Mouse (Mus musculus) heart, embryonic 15.5 days (tissue): ENCODE results near the gene Igfbpl1. TPM values are rescaled to one million over a fixed set of nuclear protein-coding genes. Genes with fewer than 3 reads are reported as not detected.
A peak's percentile ranks its signal among the peaks of the same experiment; 100 is the strongest.

Experiments used
- ATAC-seq: fragments of 200-750 bp; cut with Nextera tagmentation; replicated peaks from 2 replicates; pipeline ENCODE4 v1.8.0; 2017; ENCODE audit warnings: low read depth, moderate TSS enrichment; ENCODE audit not compliant: insufficient number of reproducible peaks, insufficient read depth, low FRiP score
- H3K27ac ChIP-seq: fragments of 300-500 bp; sonication (generic); 2 replicates; pipeline ENCODE4 v1.5.1; 2015; ENCODE audit warnings: mild to moderate bottlenecking, inconsistent platforms
- H3K27me3 ChIP-seq: fragments of 300-500 bp; sonication (generic); 2 replicates; pipeline ENCODE4 v1.6.1; 2015; ENCODE audit warnings: inconsistent platforms
- H3K36me3 ChIP-seq: fragments of 300-500 bp; sonication (generic); 2 replicates; pipeline ENCODE4 v1.6.1; 2015; ENCODE audit warnings: mild to moderate bottlenecking, inconsistent platforms
- H3K4me1 ChIP-seq: fragments of 300-500 bp; sonication (generic); replicated peaks from 2 replicates; pipeline ENCODE4 v1.6.1; 2015; ENCODE audit warnings: inconsistent platforms
- H3K4me2 ChIP-seq: fragments of 300-500 bp; sonication (generic); 2 replicates; pipeline ENCODE4 v1.6.1; 2015; ENCODE audit warnings: inconsistent platforms, mild to moderate bottlenecking, moderate library complexity
- H3K4me3 ChIP-seq: fragments of 300-500 bp; sonication (generic); 2 replicates; pipeline ENCODE4 v1.5.1; 2015; ENCODE audit warnings: mild to moderate bottlenecking, inconsistent platforms
- H3K9ac ChIP-seq: fragments of 300-500 bp; sonication (generic); 2 replicates; pipeline ENCODE4 v1.6.1; 2015; ENCODE audit warnings: mild to moderate bottlenecking, inconsistent platforms
- H3K9me3 ChIP-seq: fragments of 300-500 bp; sonication (generic); replicated peaks from 2 replicates; pipeline ENCODE4 v1.6.1; 2016; ENCODE audit warnings: inconsistent platforms
- WGBS: fragments of 180-500 bp; shearing (Covaris S2); methylation state at CpG from one replicate; pipeline ENCODE4 v1.1.7; 2015; ENCODE audit warnings: mixed read lengths; 5-methylcytosine and 5-hydroxymethylcytosine counted together
- polyA plus RNA-seq: library from polyadenylated mRNA; unstranded; fragments of >200 nt; fragmentation: Nextera tagmentation; extraction: Ambion mirVana; gene quantifications from 2 replicates; pipeline ENCODE4 v1.2.1, GENCODE M21; 2015

The Igfbpl1 gene
- polyA plus RNA-seq, 1 experiment from 2014 or later: 2.0 TPM

- Histone ChIP-seq H3K36me3 (no peaks in the 10 kb centered on the region), H3K4me1 (peaks cover 62% of the 10 kb centered on the region), H3K9me3 (no peaks in the 10 kb centered on the region), H3K4me3 (no peak overlapping the region), H3K4me2 (no peak overlapping the region), H3K9ac (no peak overlapping the region), H3K27ac (no peak overlapping the region), H3K27me3 (0 out of 2 replicates have a peak, but pooled peaks cover 5% of the 10 kb centered on the region)
- WGBS: 32% methylated on average over 10 of the region's 10 CpGs
- no peak for ATAC-seq
These were observed 56.7 kb downstream of the Igfbpl1 start for GRCm38 (mm10) chr4:45769791-45770637.

GRCm38 (mm10) chr4:45769141-45769540, 57.6 kb downstream of the Igfbpl1 start:
- no peaks in the 10 kb centered on the region for H3K9me3 ChIP-seq
- no peak overlapping the region for H3K9ac ChIP-seq
- peak overlapping the region; percentile 15; the same call in 1 of the 2 replicates for H3K27ac ChIP-seq
- no peak for ATAC-seq
- peaks cover 71% of the 10 kb centered on the region for H3K4me1 ChIP-seq
- H3K27me3 ChIP-seq: 0 out of 2 replicates have a peak, but pooled peaks cover 3% of the 10 kb centered on the region
- no peak overlapping the region for H3K4me2 ChIP-seq
- no peaks in the 10 kb centered on the region for H3K36me3 ChIP-seq
- H3K4me3 ChIP-seq: no peak overlapping the region
- 55% methylated on average over 10 of the region's 10 CpGs for WGBS

GRCm38 (mm10) chr4:45767891-45768558, 58.7 kb downstream of the Igfbpl1 start:
- Histone ChIP-seq H3K4me2 (peak overlapping the region; percentile 21; the same call in 1 of the 2 replicates), H3K9ac (no peak overlapping the region), H3K4me3 (no peak overlapping the region), H3K4me1 (peaks cover 82% of the 10 kb centered on the region), H3K27me3 (0 out of 2 replicates have a peak, but pooled peaks cover 3% of the 10 kb centered on the region), H3K9me3 (no peaks in the 10 kb centered on the region), H3K27ac (peak overlapping the region; percentile 43), H3K36me3 (no peaks in the 10 kb centered on the region)
- ATAC-seq: peak; percentile 71
- 15% methylated on average over 11 of the region's 11 CpGs for WGBS

GRCm38 (mm10) chr4:45766774-45767173, 59.9 kb downstream of the Igfbpl1 start:
- no peak for ATAC-seq
- Histone ChIP-seq H3K4me1 (peaks cover 91% of the 10 kb centered on the region), H3K27ac (no peak overlapping the region; the same call in 1 of the 2 replicates), H3K36me3 (no peaks in the 10 kb centered on the region), H3K9ac (no peak overlapping the region), H3K4me2 (no peak overlapping the region), H3K4me3 (no peak overlapping the region), H3K27me3 (0 out of 2 replicates have a peak, but pooled peaks cover 3% of the 10 kb centered on the region), H3K9me3 (no peaks in the 10 kb centered on the region)
- WGBS: 63% methylated on average over 7 of the region's 7 CpGs

- Histone ChIP-seq H3K4me3 (no peak overlapping the region), H3K9me3 (no peaks in the 10 kb centered on the region), H3K27me3 (0 out of 2 replicates have a peak, but pooled peaks cover 3% of the 10 kb centered on the region), H3K27ac (peak overlapping the region; percentile 18; the same call in 1 of the 2 replicates), H3K4me1 (peaks cover 85% of the 10 kb centered on the region), H3K9ac (no peak overlapping the region), H3K4me2 (peak overlapping the region; percentile 43), H3K36me3 (no peaks in the 10 kb centered on the region)
- ATAC-seq: no peak
- 21% methylated on average over 15 of the region's 18 CpGs for WGBS
These were observed 61.0 kb downstream of the Igfbpl1 start for GRCm38 (mm10) chr4:45765565-45766201.

DNA sequence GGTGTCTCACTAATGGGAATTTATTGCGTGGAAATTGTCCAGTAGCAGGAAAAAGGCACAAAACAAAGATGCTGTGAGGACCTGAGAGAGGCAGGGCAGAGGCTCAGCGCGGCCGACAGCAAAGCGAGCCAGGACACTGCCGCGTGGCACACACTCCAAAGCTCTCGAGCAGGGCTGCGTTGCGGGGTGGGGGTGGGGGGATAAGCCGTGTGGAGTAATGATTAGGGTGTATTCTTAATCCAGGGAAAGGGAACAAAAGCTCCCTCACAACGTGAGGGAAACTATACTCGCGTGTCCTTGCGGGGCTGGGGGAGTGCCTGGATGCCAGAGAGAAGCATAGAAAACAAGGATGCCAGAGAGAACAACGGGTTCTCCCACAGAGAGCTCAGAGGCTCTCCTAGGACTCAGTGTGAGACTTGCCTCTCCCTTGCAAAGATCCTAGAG, 61.6 kb downstream of the Igfbpl1 start:
- Histone ChIP-seq H3K4me2 (peak overlapping the region; percentile 43), H3K27me3 (0 out of 2 replicates have a peak, but pooled peaks cover under 1% of the 10 kb centered on the region), H3K9me3 (no peaks in the 10 kb centered on the region), H3K4me1 (peaks cover 80% of the 10 kb centered on the region), H3K36me3 (no peaks in the 10 kb centered on the region), H3K9ac (no peak overlapping the region), H3K27ac (peak overlapping the region; percentile 3), H3K4me3 (no peak overlapping the region)
- 6% methylated on average over 16 of the region's 16 CpGs for WGBS
- ATAC-seq: no peak

DNA sequence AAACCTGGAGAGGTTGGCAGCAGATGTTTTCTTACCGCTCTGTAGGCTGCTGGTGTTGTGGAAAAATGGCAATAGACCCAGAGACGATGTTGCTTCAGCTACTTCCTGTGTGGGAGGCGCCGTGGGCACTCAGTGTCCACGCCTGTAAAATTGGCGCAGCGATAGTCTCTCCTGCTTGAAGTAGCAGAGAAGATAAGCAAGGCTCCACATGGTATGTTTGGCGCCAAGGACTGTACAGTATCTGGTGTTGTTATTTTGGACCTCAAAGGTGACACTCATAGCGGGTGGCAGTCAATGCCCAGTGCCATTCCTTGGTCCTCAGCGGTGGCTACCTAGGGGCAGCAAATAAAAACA, 62.6 kb downstream of the Igfbpl1 start:
- Histone ChIP-seq H3K27ac (peak overlapping the region; percentile 69), H3K9ac (0 out of 2 replicates have a peak overlapping the region, but pooled peaks have one; percentile 1), H3K36me3 (no peaks in the 10 kb centered on the region), H3K4me1 (peaks cover 70% of the 10 kb centered on the region), H3K9me3 (no peaks in the 10 kb centered on the region), H3K4me3 (peak overlapping the region; percentile 29), H3K4me2 (peak overlapping the region; percentile 58), H3K27me3 (no peaks in the 10 kb centered on the region)
- 6% methylated on average over 10 of the region's 10 CpGs for WGBS
- 0 out of 2 replicates have a peak, but pooled peaks have one; percentile 24 for ATAC-seq

GRCm38 (mm10) chr4:45763288-45764140, 63.2 kb downstream of the Igfbpl1 start:
- WGBS: 15% methylated on average over 18 of the region's 18 CpGs
- Histone ChIP-seq H3K27ac (peak overlapping the region; percentile 69), H3K4me2 (peak overlapping the region; percentile 58), H3K9ac (0 out of 2 replicates have a peak overlapping the region, but pooled peaks have one; percentile 1), H3K9me3 (no peaks in the 10 kb centered on the region), H3K4me3 (peak overlapping the region; percentile 29), H3K27me3 (no peaks in the 10 kb centered on the region), H3K4me1 (peaks cover 64% of the 10 kb centered on the region), H3K36me3 (no peaks in the 10 kb centered on the region)
- ATAC-seq: no peak

- Histone ChIP-seq H3K9me3 (no peaks in the 10 kb centered on the region), H3K27me3 (no peaks in the 10 kb centered on the region), H3K9ac (no peak overlapping the region), H3K4me1 (peaks cover 55% of the 10 kb centered on the region), H3K27ac (peak overlapping the region; percentile 69), H3K4me3 (no peak overlapping the region), H3K36me3 (no peaks in the 10 kb centered on the region), H3K4me2 (no peak overlapping the region)
- WGBS: 58% methylated on average over 4 of the region's 4 CpGs
- ATAC-seq: no peak
These were observed 64.1 kb downstream of the Igfbpl1 start for GRCm38 (mm10) chr4:45762600-45762999.
